Mouse (Mus musculus) ES-E14 (cell line): Measurements from ENCODE around the gene Slc2a4. TPM values are rescaled to one million over a fixed set of nuclear protein-coding genes. Genes with fewer than 3 reads are reported as not detected.

Source experiments
- DNase-seq: peaks from one replicate; pipeline ENCODE4 v3.0.0-alpha.2; 2013; ENCODE audit warnings: low read depth, low spot score
- H3K27ac ChIP-seq: 2 replicates; pipeline ENCODE4 v1.5.1; 2012; ENCODE audit warnings: low read depth, mild to moderate bottlenecking, low read length, moderate library complexity, mixed read lengths; ENCODE audit not compliant: poor library complexity, insufficient read depth, severe bottlenecking
- H3K36me3 ChIP-seq: 2 replicates; pipeline ENCODE4 v1.6.1; 2012; ENCODE audit warnings: mild to moderate bottlenecking, low read length, moderate library complexity, mixed read lengths; ENCODE audit not compliant: control insufficient read depth, poor library complexity, insufficient read depth, severe bottlenecking
- H3K4me1 ChIP-seq, 2 experiments: fragments of 150-350 bp in 1 of 2; sonication (generic) in 1 of 2; 2 replicates each; pipeline ENCODE4 v1.6.1; 2012; ENCODE audit warnings: low read length in 2 of 2, mild to moderate bottlenecking in 1 of 2, mixed read lengths in 1 of 2; ENCODE audit not compliant: control insufficient read depth in 2 of 2, insufficient read depth in 2 of 2, poor library complexity in 1 of 2
- H3K4me3 ChIP-seq, 2 experiments: fragments of 150-350 bp in 1 of 2; sonication (generic) in 1 of 2; 2 replicates each; pipeline ENCODE4 v1.5.1; 2012; ENCODE audit warnings: low read length in 2 of 2, low read depth in 1 of 2, mild to moderate bottlenecking in 1 of 2, mixed read lengths in 1 of 2; ENCODE audit not compliant: insufficient read depth in 1 of 2, poor library complexity in 1 of 2, severe bottlenecking in 1 of 2
- H3K9ac ChIP-seq: 2 replicates; pipeline ENCODE4 v1.6.1; 2012; ENCODE audit warnings: low read depth, mild to moderate bottlenecking, low read length, mixed read lengths; ENCODE audit not compliant: poor library complexity, insufficient read depth, severe bottlenecking
- H3K9me3 ChIP-seq: fragments of 150-350 bp; sonication (generic); 2 replicates; pipeline ENCODE4 v1.6.1; 2012; ENCODE audit warnings: low read depth, mild to moderate bottlenecking, low read length; ENCODE audit not compliant: control insufficient read depth, insufficient read depth
- CHD2 ChIP-seq: IDR thresholded peaks from 2 replicates; pipeline ENCODE4 v1.6.1; 2014; ENCODE audit warnings: mild to moderate bottlenecking, low read depth, low read length, inconsistent platforms
- HCFC1 ChIP-seq: IDR thresholded peaks from 2 replicates; pipeline ENCODE4 v1.6.1; 2012; ENCODE audit warnings: low read length, inconsistent platforms, borderline replicate concordance; ENCODE audit not compliant: insufficient read depth
- MAFK ChIP-seq: IDR thresholded peaks from 2 replicates; pipeline ENCODE4 v1.6.1; 2014; ENCODE audit warnings: mild to moderate bottlenecking, low read depth, low read length, inconsistent platforms; ENCODE audit not compliant: insufficient read depth
- ZC3H11A ChIP-seq: IDR thresholded peaks from 2 replicates; pipeline ENCODE4 v1.6.1; 2012; ENCODE audit warnings: low read depth, mild to moderate bottlenecking, inconsistent platforms, low read length, borderline replicate concordance
- ZNF384 ChIP-seq: IDR thresholded peaks from 2 replicates; pipeline ENCODE4 v1.6.1; 2012; ENCODE audit warnings: low read depth, low read length, inconsistent platforms
- in situ Hi-C, 2 experiments: fragments of 600-800 bp; cut with MboI; formaldehyde crosslinking; loops; one replicate each; pipeline ENCODE4 v1.15.1; 2025; ENCODE audit warnings: low sequenced_read_pairs in 2 of 2, inconsistent platforms in 1 of 2; ENCODE audit not compliant: unreplicated experiment in 2 of 2
- total RNA-seq: library from RNA; depleted of rRNA; stranded (reverse); fragments of 300-350 nt; gene quantifications from 2 replicates; pipeline ENCODE4 v1.2.3, GENCODE M21; 2012

The Slc2a4 gene
- total RNA-seq, 1 experiment: 2.6 TPM

DNA sequence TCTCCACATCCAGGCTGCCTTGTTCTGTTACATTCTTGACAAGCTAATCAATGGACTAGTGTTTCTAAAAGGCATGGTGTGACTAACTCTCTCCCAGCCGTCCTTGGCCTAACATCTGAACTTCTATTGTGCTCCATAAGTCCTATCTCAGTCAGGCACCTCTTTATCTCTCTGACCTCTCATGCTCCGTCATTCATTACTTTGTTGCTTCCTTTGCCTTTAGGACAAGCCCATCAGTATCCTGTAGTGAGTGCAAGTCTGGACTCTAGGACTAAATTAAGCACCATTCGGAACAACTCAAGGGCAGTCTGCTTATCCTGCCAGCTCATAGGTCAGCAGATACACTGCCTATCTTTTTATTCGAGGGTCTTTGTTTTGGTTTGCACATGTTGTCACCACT lies 28.3 kb upstream of the Slc2a4 start:
- in situ Hi-C loops: no loop called here
- H3K27ac ChIP-seq: no peak overlapping the region
- no peak for DNase-seq
- H3K36me3 ChIP-seq: peaks cover 21% of the 10 kb centered on the region
- H3K4me1 ChIP-seq: no peaks in the 10 kb centered on the region
- H3K4me3 ChIP-seq: no peak overlapping the region
- H3K9ac ChIP-seq: no peak overlapping the region
- H3K9me3 ChIP-seq: no peaks in the 10 kb centered on the region
- TF ChIP-seq ZNF384 (no peak), MAFK (no peak), ZC3H11A (no peak), HCFC1 (no peak), CHD2 (no peak)

DNA sequence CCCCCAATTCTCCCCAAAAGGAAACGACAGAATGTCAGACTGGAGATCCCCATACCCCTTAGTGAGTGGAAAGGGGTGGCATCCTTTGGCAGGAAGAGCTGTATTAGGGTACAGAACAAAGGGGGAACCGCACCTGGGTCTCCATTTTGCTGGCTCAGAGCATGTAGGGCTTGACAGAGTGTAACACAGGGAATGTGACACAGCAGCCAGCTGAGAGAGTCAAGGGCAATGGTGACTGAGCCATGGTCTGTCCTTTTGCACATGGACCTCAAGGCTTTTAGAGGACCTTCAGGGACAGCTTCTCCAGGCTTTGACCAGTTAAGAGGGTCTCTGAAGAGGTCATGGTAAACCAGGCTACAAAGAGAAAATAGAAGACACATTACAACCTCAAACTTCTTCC lies 26.9 kb upstream of the Slc2a4 start:
- Histone ChIP-seq H3K27ac (no peak overlapping the region), H3K4me3 (no peak overlapping the region), H3K4me1 (no peaks in the 10 kb centered on the region), H3K36me3 (peaks cover 21% of the 10 kb centered on the region), H3K9ac (no peak overlapping the region), H3K9me3 (no peaks in the 10 kb centered on the region)
- DNase-seq: no peak
- no peak for TF ChIP-seq CHD2
- no peak for TF ChIP-seq HCFC1
- no peak for TF ChIP-seq ZC3H11A
- no peak for TF ChIP-seq MAFK
- TF ChIP-seq ZNF384: no peak
- in situ Hi-C loops: no loop called here

DNA sequence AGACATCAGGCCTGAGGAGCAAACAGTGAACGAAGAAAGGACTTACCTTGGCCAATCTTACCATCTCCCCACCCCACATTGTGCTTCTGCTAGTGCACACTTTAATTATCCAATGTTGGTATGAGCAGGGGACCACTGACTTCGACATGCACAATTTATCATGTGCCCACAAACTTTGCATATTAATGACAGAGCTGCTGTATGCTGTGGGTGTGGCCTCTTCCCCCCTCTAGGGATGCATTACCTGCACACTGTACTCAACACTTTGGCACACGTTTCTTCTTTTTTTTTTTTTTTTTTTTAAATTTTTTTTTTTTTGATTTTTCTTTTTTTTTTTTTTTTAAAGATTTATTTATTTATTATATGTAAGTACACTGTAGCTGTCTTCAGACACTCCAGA lies 22.8 kb upstream of the Slc2a4 start:
- H3K36me3 ChIP-seq: peaks cover 26% of the 10 kb centered on the region
- H3K9ac ChIP-seq: no peak overlapping the region
- TF ChIP-seq ZNF384 (peak; percentile 53; the same call in 1 of the 2 replicates), ZC3H11A (no peak)
- no peak for DNase-seq
- in situ Hi-C loops: no loop called here
- H3K4me3 ChIP-seq: no peak overlapping the region
- H3K9me3 ChIP-seq: no peaks in the 10 kb centered on the region
- peaks cover 0 to 6% of the 10 kb centered on the region in 2 experiments; a peak in 1 of 4 replicates for H3K4me1 ChIP-seq
- no peak overlapping the region for H3K27ac ChIP-seq

- Histone ChIP-seq H3K4me1 (peaks cover 0 to 6% of the 10 kb centered on the region in 2 experiments; a peak in 1 of 4 replicates), H3K4me3 (no peak overlapping the region), H3K27ac (no peak overlapping the region), H3K36me3 (peaks cover 23% of the 10 kb centered on the region), H3K9me3 (no peaks in the 10 kb centered on the region), H3K9ac (no peak overlapping the region)
- no peak for DNase-seq
- in situ Hi-C loops: no loop called here
- TF ChIP-seq CHD2: no peak
- no peak for TF ChIP-seq MAFK
- TF ChIP-seq ZC3H11A: no peak
- TF ChIP-seq ZNF384: no peak
- no peak for TF ChIP-seq HCFC1
These were observed 22.2 kb upstream of the Slc2a4 start for GRCm38 (mm10) chr11:69970222-69970621.

DNA sequence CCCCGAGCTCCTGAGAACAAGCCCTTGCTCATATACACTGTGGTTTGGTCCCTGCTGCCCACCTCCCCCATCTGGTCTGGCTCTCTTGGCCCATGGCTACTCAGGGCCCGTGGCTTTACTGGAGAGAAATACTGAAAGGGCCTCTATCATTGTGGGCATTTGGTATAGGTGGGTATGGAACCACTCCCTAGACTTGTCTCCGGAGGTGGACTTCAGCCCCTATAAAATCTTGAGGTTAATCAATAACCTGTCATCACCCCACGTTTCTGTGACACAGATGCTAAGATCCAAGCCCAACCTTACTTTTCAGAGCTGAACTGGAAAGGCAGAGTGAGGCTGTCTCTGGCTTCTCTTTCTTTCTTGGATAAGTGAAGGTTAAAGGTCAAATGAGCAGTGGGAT lies 20.8 kb upstream of the Slc2a4 start:
- Histone ChIP-seq H3K4me1 (peaks cover 0 to 8% of the 10 kb centered on the region in 2 experiments; a peak in 1 of 4 replicates), H3K9me3 (no peaks in the 10 kb centered on the region), H3K9ac (no peak overlapping the region), H3K36me3 (peaks cover 15% of the 10 kb centered on the region; the same call in 1 of the 2 replicates), H3K27ac (no peak overlapping the region), H3K4me3 (no peak overlapping the region)
- TF ChIP-seq CHD2: no peak
- TF ChIP-seq ZC3H11A: no peak
- TF ChIP-seq ZNF384: no peak
- TF ChIP-seq HCFC1: no peak
- no peak for TF ChIP-seq MAFK
- in situ Hi-C loops: no loop called here
- no peak for DNase-seq
